Mouse (Mus musculus) ES-E14 (cell line): ENCODE measurements at regions not wholly inside any gene's neighbourhood (a gene's known extent, or its start where the extent isn't known, plus 50 kb on each side); places are given as distances from the start of the nearest gene placed in this dataset.

Experiments
- DNase-seq: peaks from one replicate; pipeline ENCODE4 v3.0.0-alpha.2; 2013; ENCODE audit warnings: low read depth, low spot score
- H3K27ac ChIP-seq: 2 replicates; pipeline ENCODE4 v1.5.1; 2012; ENCODE audit warnings: low read depth, mild to moderate bottlenecking, low read length, moderate library complexity, mixed read lengths; ENCODE audit not compliant: poor library complexity, insufficient read depth, severe bottlenecking
- H3K36me3 ChIP-seq: 2 replicates; pipeline ENCODE4 v1.6.1; 2012; ENCODE audit warnings: mild to moderate bottlenecking, low read length, moderate library complexity, mixed read lengths; ENCODE audit not compliant: control insufficient read depth, poor library complexity, insufficient read depth, severe bottlenecking
- H3K4me1 ChIP-seq, 2 experiments: fragments of 150-350 bp in 1 of 2; sonication (generic) in 1 of 2; 2 replicates each; pipeline ENCODE4 v1.6.1; 2012; ENCODE audit warnings: low read length in 2 of 2, mild to moderate bottlenecking in 1 of 2, mixed read lengths in 1 of 2; ENCODE audit not compliant: control insufficient read depth in 2 of 2, insufficient read depth in 2 of 2, poor library complexity in 1 of 2
- H3K4me3 ChIP-seq, 2 experiments: fragments of 150-350 bp in 1 of 2; sonication (generic) in 1 of 2; 2 replicates each; pipeline ENCODE4 v1.5.1; 2012; ENCODE audit warnings: low read length in 2 of 2, low read depth in 1 of 2, mild to moderate bottlenecking in 1 of 2, mixed read lengths in 1 of 2; ENCODE audit not compliant: insufficient read depth in 1 of 2, poor library complexity in 1 of 2, severe bottlenecking in 1 of 2
- H3K9ac ChIP-seq: 2 replicates; pipeline ENCODE4 v1.6.1; 2012; ENCODE audit warnings: low read depth, mild to moderate bottlenecking, low read length, mixed read lengths; ENCODE audit not compliant: poor library complexity, insufficient read depth, severe bottlenecking
- H3K9me3 ChIP-seq: fragments of 150-350 bp; sonication (generic); 2 replicates; pipeline ENCODE4 v1.6.1; 2012; ENCODE audit warnings: low read depth, mild to moderate bottlenecking, low read length; ENCODE audit not compliant: control insufficient read depth, insufficient read depth
- CHD2 ChIP-seq: IDR thresholded peaks from 2 replicates; pipeline ENCODE4 v1.6.1; 2014; ENCODE audit warnings: mild to moderate bottlenecking, low read depth, low read length, inconsistent platforms
- HCFC1 ChIP-seq: IDR thresholded peaks from 2 replicates; pipeline ENCODE4 v1.6.1; 2012; ENCODE audit warnings: low read length, inconsistent platforms, borderline replicate concordance; ENCODE audit not compliant: insufficient read depth
- MAFK ChIP-seq: IDR thresholded peaks from 2 replicates; pipeline ENCODE4 v1.6.1; 2014; ENCODE audit warnings: mild to moderate bottlenecking, low read depth, low read length, inconsistent platforms; ENCODE audit not compliant: insufficient read depth
- ZC3H11A ChIP-seq: IDR thresholded peaks from 2 replicates; pipeline ENCODE4 v1.6.1; 2012; ENCODE audit warnings: low read depth, mild to moderate bottlenecking, inconsistent platforms, low read length, borderline replicate concordance
- ZNF384 ChIP-seq: IDR thresholded peaks from 2 replicates; pipeline ENCODE4 v1.6.1; 2012; ENCODE audit warnings: low read depth, low read length, inconsistent platforms
- in situ Hi-C, 2 experiments: fragments of 600-800 bp; cut with MboI; formaldehyde crosslinking; loops; one replicate each; pipeline ENCODE4 v1.15.1; 2025; ENCODE audit warnings: low sequenced_read_pairs in 2 of 2, inconsistent platforms in 1 of 2; ENCODE audit not compliant: unreplicated experiment in 2 of 2

DNA sequence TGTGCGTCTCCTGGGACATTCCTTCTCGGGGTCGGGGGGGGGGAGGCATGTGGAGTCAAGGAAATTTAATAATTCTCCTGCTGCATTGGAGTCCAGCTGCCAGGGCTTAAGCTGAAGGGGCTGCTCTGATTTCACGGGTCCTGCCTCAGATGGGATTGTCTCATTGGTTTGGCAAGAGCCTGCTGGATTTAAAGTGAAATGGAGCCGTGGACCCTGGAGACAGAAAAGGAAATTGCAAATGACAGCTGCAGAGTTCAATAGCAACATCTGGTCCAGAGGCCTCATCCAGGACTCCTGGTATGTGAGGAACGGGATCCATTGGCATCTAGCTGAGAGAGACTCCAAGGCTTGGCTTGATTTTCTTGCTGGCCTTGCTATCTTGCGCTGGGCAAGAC lies 60.5 kb upstream of the Tmpo start:
- in situ Hi-C loops = loop anchor here in 1 of 2 experiments (25.0 kb wide), 1 partner anchor 504 kb away; no protein-coding TSS in a partner anchor
- Histone ChIP-seq H3K9ac (no peak overlapping the region), H3K27ac (no peak overlapping the region), H3K4me3 (no peak overlapping the region), H3K36me3 (no peaks in the 10 kb centered on the region), H3K4me1 (no peaks in the 10 kb centered on the region; a peak in 1 of 4 replicates), H3K9me3 (no peaks in the 10 kb centered on the region)
- DNase-seq = no peak
- TF ChIP-seq ZC3H11A (no peak), ZNF384 (no peak), MAFK (no peak), HCFC1 (no peak), CHD2 (no peak)

DNA sequence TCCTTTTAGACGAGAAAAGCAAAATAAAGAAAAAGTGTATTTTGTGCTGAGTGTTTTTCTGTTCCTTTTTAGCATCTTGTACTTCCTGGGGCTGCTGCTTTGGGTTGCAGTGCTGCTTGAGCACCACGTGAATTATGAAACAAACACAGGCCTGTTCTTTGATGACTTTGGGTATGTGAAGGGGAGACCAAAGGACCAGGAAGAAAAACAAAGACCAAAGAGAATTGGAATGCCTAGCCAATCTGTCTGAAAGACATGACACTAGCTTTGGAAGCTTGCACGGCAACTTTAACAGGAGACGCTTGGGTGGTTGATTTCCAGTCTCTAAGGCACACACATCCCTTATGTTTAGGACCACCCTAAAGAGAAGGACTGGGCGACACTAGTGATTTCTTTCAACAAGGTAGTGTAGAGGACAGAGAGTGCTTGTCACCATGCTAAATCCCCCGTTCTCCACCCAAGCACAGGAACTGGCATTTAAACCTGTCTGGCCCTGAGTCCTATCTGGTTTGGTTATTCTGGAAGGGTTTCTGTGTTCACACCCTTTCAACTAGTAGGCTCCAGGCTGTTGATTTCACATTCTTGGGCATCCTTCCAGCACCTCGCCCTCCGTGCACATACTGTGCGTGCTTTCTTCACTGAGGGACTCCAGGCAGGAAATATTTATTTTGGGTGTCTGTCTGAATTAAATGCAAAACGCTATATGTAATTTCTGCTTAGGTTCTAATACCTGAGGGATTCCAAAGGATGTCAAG lies 59.9 kb upstream of the Tmpo start:
- TF ChIP-seq CHD2 = no peak
- no peaks in the 10 kb centered on the region for H3K36me3 ChIP-seq
- in situ Hi-C loops = loop anchor here in 1 of 2 experiments (25.0 kb wide), 1 partner anchor 504 kb away; no protein-coding TSS in a partner anchor
- no peaks in the 10 kb centered on the region for H3K9me3 ChIP-seq
- no peak overlapping the region for H3K9ac ChIP-seq
- DNase-seq = no peak
- H3K4me1 ChIP-seq = no peaks in the 10 kb centered on the region; a peak in 1 of 4 replicates
- no peak overlapping the region for H3K4me3 ChIP-seq
- H3K27ac ChIP-seq = no peak overlapping the region

GRCm38 (mm10) chr10:91240320-91240719 lies 59.2 kb upstream of the Tmpo start:
- Histone ChIP-seq H3K36me3 (no peaks in the 10 kb centered on the region), H3K9ac (no peak overlapping the region), H3K4me1 (no peaks in the 10 kb centered on the region; a peak in 1 of 4 replicates), H3K9me3 (no peaks in the 10 kb centered on the region), H3K27ac (no peak overlapping the region), H3K4me3 (no peak overlapping the region)
- in situ Hi-C loops = loop anchor here in 1 of 2 experiments (25.0 kb wide), 1 partner anchor 503 kb away; no protein-coding TSS in a partner anchor
- DNase-seq = no peak
- TF ChIP-seq MAFK (no peak), HCFC1 (no peak), CHD2 (no peak), ZC3H11A (no peak), ZNF384 (no peak)

DNA sequence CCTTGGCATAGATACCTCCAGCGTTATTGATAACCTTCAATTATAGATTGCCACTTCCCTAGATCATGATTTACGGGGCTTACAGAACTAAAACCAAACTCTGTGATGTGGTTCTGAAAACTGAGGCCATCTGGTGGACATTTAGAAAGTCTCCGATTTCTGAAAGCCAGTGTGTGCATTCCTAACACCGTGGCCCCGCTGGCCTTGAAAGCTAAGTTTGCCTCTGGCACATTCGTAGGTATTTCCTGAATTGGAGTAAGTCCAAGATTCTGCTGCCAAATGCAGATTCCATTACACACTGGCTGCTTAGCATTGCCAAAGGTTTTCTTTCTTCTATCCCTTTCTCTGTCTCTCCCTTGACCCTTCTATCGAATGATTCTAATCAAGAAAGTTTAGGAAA lies 55.7 kb upstream of the Tmpo start:
- Histone ChIP-seq H3K27ac (no peak overlapping the region), H3K36me3 (no peaks in the 10 kb centered on the region), H3K9ac (no peak overlapping the region), H3K4me1 (no peaks in the 10 kb centered on the region), H3K4me3 (no peak overlapping the region), H3K9me3 (no peaks in the 10 kb centered on the region)
- no peak for TF ChIP-seq HCFC1
- TF ChIP-seq ZNF384 = no peak
- no peak for TF ChIP-seq CHD2
- TF ChIP-seq MAFK = no peak
- TF ChIP-seq ZC3H11A = no peak
- peak; percentile 15 for DNase-seq
- in situ Hi-C loops = loop anchor here in 1 of 2 experiments (25.0 kb wide), 1 partner anchor 500 kb away; no protein-coding TSS in a partner anchor
